Mouse (Mus musculus) hindbrain, embryonic 12.5 days (tissue): ENCODE measurements around the gene Zfp831. TPM values are rescaled to one million over a fixed set of nuclear protein-coding genes. Genes with fewer than 3 reads are reported as not detected.
A peak's percentile ranks its signal among the peaks of the same experiment; 100 is the strongest.

Source experiments
- ATAC-seq: fragments of 200-750 bp; cut with Nextera tagmentation; 2 replicates; pipeline ENCODE4 v1.8.0; 2017; ENCODE audit warnings: moderate TSS enrichment; ENCODE audit not compliant: low FRiP score
- H3K27ac ChIP-seq: fragments of 300-500 bp; sonication (generic); 2 replicates; pipeline ENCODE4 v1.5.1; 2016; ENCODE audit warnings: mild to moderate bottlenecking
- H3K27me3 ChIP-seq: fragments of 300-500 bp; sonication (generic); 2 replicates; pipeline ENCODE4 v1.6.1; 2016; ENCODE audit warnings: mild to moderate bottlenecking
- H3K36me3 ChIP-seq: fragments of 300-500 bp; sonication (generic); 2 replicates; pipeline ENCODE4 v1.6.1; 2016; ENCODE audit warnings: mild to moderate bottlenecking
- H3K4me1 ChIP-seq: fragments of 300-500 bp; sonication (generic); 2 replicates; pipeline ENCODE4 v1.6.1; 2016
- H3K4me2 ChIP-seq: fragments of 300-500 bp; sonication (generic); replicated peaks from 2 replicates; pipeline ENCODE4 v1.6.1; 2016; ENCODE audit warnings: mild to moderate bottlenecking
- H3K4me3 ChIP-seq: fragments of 300-500 bp; sonication (generic); 2 replicates; pipeline ENCODE4 v1.5.1; 2016; ENCODE audit warnings: mild to moderate bottlenecking
- H3K9ac ChIP-seq: fragments of 300-500 bp; sonication (generic); 2 replicates; pipeline ENCODE4 v1.6.1; 2016; ENCODE audit warnings: mild to moderate bottlenecking, moderate library complexity
- H3K9me3 ChIP-seq: fragments of 300-500 bp; sonication (generic); replicated peaks from 2 replicates; pipeline ENCODE4 v1.6.1; 2016; ENCODE audit warnings: mild to moderate bottlenecking
- WGBS: fragments of 180-500 bp; shearing (Covaris S2); methylation state at CpG from one replicate; pipeline ENCODE4 v1.1.7; 2016; 5-methylcytosine and 5-hydroxymethylcytosine counted together
- polyA plus RNA-seq: library from polyadenylated mRNA; unstranded; fragments of >200 nt; fragmentation: Nextera tagmentation; extraction: Ambion mirVana; gene quantifications from 2 replicates; pipeline ENCODE4 v1.2.1, GENCODE M21; 2016

The Zfp831 gene
- 0.03 TPM in 1 of 2 replicates, not detected in the other for polyA plus RNA-seq

GRCm38 (mm10) chr2:174643448-174644144, at the start of gene Zfp831:
Gene Zfp831 (plus strand): TSS chr2:174643534.
- no peaks in the 10 kb centered on the region for H3K4me1 ChIP-seq
- H3K36me3 ChIP-seq = no peaks in the 10 kb centered on the region
- H3K4me2 ChIP-seq = no peak within 1 kb of the TSS
- no peak within 1 kb of the TSS for H3K9ac ChIP-seq
- H3K27me3 ChIP-seq = no peaks in the 10 kb centered on the region
- 0 out of 2 replicates have a peak, but pooled peaks cover 3% of the 10 kb centered on the region for H3K9me3 ChIP-seq
- no peak within 1 kb of the TSS for H3K4me3 ChIP-seq
- WGBS = 81% methylated on average over 18 of the region's 18 CpGs
- ATAC-seq = 0 out of 2 replicates have a peak, but pooled peaks have one; percentile 16
- no peak within 1 kb of the TSS for H3K27ac ChIP-seq

- Histone ChIP-seq H3K9ac (no peak overlapping the region), H3K4me3 (no peak overlapping the region), H3K4me2 (no peak overlapping the region), H3K9me3 (no peaks in the 10 kb centered on the region), H3K36me3 (no peaks in the 10 kb centered on the region), H3K27me3 (no peaks in the 10 kb centered on the region), H3K27ac (no peak overlapping the region), H3K4me1 (peaks cover 4% of the 10 kb centered on the region; the same call in 1 of the 2 replicates)
- 76% methylated on average over 9 of the region's 9 CpGs for WGBS
- ATAC-seq = no peak
These were observed 48.4 kb upstream of the Zfp831 start for GRCm38 (mm10) chr2:174594965-174595364.

GRCm38 (mm10) chr2:174595611-174596010, 47.7 kb upstream of the Zfp831 start:
- Histone ChIP-seq H3K4me1 (peaks cover 5% of the 10 kb centered on the region; the same call in 1 of the 2 replicates), H3K9me3 (no peaks in the 10 kb centered on the region), H3K4me2 (no peak overlapping the region), H3K36me3 (no peaks in the 10 kb centered on the region), H3K4me3 (no peak overlapping the region), H3K9ac (no peak overlapping the region), H3K27ac (no peak overlapping the region), H3K27me3 (no peaks in the 10 kb centered on the region)
- 85% methylated on average over 2 of the region's 2 CpGs for WGBS
- no peak for ATAC-seq

- Histone ChIP-seq H3K4me2 (no peak overlapping the region), H3K4me3 (no peak overlapping the region), H3K27me3 (no peaks in the 10 kb centered on the region), H3K36me3 (no peaks in the 10 kb centered on the region), H3K27ac (no peak overlapping the region), H3K9me3 (no peaks in the 10 kb centered on the region), H3K9ac (no peak overlapping the region), H3K4me1 (peaks cover 5% of the 10 kb centered on the region; the same call in 1 of the 2 replicates)
- 89% methylated on average over 15 of the region's 15 CpGs for WGBS
- ATAC-seq = no peak
These were observed 46.9 kb upstream of the Zfp831 start for GRCm38 (mm10) chr2:174596457-174596856.

- 78% methylated on average over 12 of the region's 12 CpGs for WGBS
- Histone ChIP-seq H3K9me3 (no peaks in the 10 kb centered on the region), H3K27me3 (no peaks in the 10 kb centered on the region), H3K36me3 (no peaks in the 10 kb centered on the region), H3K27ac (no peak overlapping the region), H3K4me1 (peaks cover 5% of the 10 kb centered on the region; the same call in 1 of the 2 replicates), H3K4me3 (no peak overlapping the region), H3K4me2 (no peak overlapping the region), H3K9ac (no peak overlapping the region)
- ATAC-seq = no peak
These were observed 44.9 kb upstream of the Zfp831 start for GRCm38 (mm10) chr2:174598451-174598850.

GRCm38 (mm10) chr2:174599071-174599635, 44.2 kb upstream of the Zfp831 start:
- no peak for ATAC-seq
- H3K9me3 ChIP-seq = no peaks in the 10 kb centered on the region
- H3K27me3 ChIP-seq = no peaks in the 10 kb centered on the region
- no peak overlapping the region for H3K4me2 ChIP-seq
- no peaks in the 10 kb centered on the region for H3K36me3 ChIP-seq
- no peak overlapping the region for H3K9ac ChIP-seq
- no peak overlapping the region for H3K4me3 ChIP-seq
- WGBS = 80% methylated on average over 9 of the region's 9 CpGs
- H3K4me1 ChIP-seq = peaks cover 5% of the 10 kb centered on the region; the same call in 1 of the 2 replicates
- H3K27ac ChIP-seq = no peak overlapping the region

GRCm38 (mm10) chr2:174599853-174600271, 43.5 kb upstream of the Zfp831 start:
- Histone ChIP-seq H3K4me2 (no peak overlapping the region), H3K27me3 (no peaks in the 10 kb centered on the region), H3K36me3 (no peaks in the 10 kb centered on the region), H3K4me1 (peaks cover 5% of the 10 kb centered on the region; the same call in 1 of the 2 replicates), H3K9me3 (no peaks in the 10 kb centered on the region), H3K9ac (no peak overlapping the region), H3K27ac (no peak overlapping the region), H3K4me3 (no peak overlapping the region)
- 71% methylated on average over 9 of the region's 9 CpGs for WGBS
- ATAC-seq = no peak

GRCm38 (mm10) chr2:174601938-174602685, 41.2 kb upstream of the Zfp831 start:
- no peak overlapping the region for H3K4me2 ChIP-seq
- peaks cover 3% of the 10 kb centered on the region; the same call in 1 of the 2 replicates for H3K4me1 ChIP-seq
- no peaks in the 10 kb centered on the region for H3K36me3 ChIP-seq
- H3K4me3 ChIP-seq = no peak overlapping the region
- H3K9me3 ChIP-seq = no peaks in the 10 kb centered on the region
- H3K27me3 ChIP-seq = no peaks in the 10 kb centered on the region
- H3K27ac ChIP-seq = no peak overlapping the region
- ATAC-seq = no peak
- 61% methylated on average over 9 of the region's 9 CpGs for WGBS
- no peak overlapping the region for H3K9ac ChIP-seq

- H3K4me1 ChIP-seq = peaks cover 2% of the 10 kb centered on the region; the same call in 1 of the 2 replicates
- no peak overlapping the region for H3K9ac ChIP-seq
- no peak overlapping the region for H3K4me2 ChIP-seq
- no peak overlapping the region for H3K27ac ChIP-seq
- H3K27me3 ChIP-seq = no peaks in the 10 kb centered on the region
- H3K36me3 ChIP-seq = no peaks in the 10 kb centered on the region
- H3K4me3 ChIP-seq = no peak overlapping the region
- no peaks in the 10 kb centered on the region for H3K9me3 ChIP-seq
- 95% methylated on average over 7 of the region's 7 CpGs for WGBS
- ATAC-seq = no peak
These were observed 40.0 kb upstream of the Zfp831 start for GRCm38 (mm10) chr2:174603321-174603720.

GRCm38 (mm10) chr2:174605020-174605419, 38.3 kb upstream of the Zfp831 start:
- peaks cover under 1% of the 10 kb centered on the region; the same call in 1 of the 2 replicates for H3K4me1 ChIP-seq
- no peaks in the 10 kb centered on the region for H3K36me3 ChIP-seq
- 100% methylated on average over 1 of the region's 1 CpGs for WGBS
- H3K27ac ChIP-seq = no peak overlapping the region
- H3K9me3 ChIP-seq = no peaks in the 10 kb centered on the region
- H3K9ac ChIP-seq = no peak overlapping the region
- no peaks in the 10 kb centered on the region for H3K27me3 ChIP-seq
- H3K4me2 ChIP-seq = no peak overlapping the region
- no peak overlapping the region for H3K4me3 ChIP-seq
- no peak for ATAC-seq

GRCm38 (mm10) chr2:174605442-174606087, 37.8 kb upstream of the Zfp831 start:
- Histone ChIP-seq H3K4me2 (no peak overlapping the region), H3K9me3 (no peaks in the 10 kb centered on the region), H3K27me3 (no peaks in the 10 kb centered on the region), H3K27ac (no peak overlapping the region), H3K4me1 (no peaks in the 10 kb centered on the region), H3K4me3 (no peak overlapping the region), H3K36me3 (no peaks in the 10 kb centered on the region), H3K9ac (no peak overlapping the region)
- ATAC-seq = no peak
- WGBS = 92% methylated on average over 4 of the region's 4 CpGs

GRCm38 (mm10) chr2:174606376-174606775, 37.0 kb upstream of the Zfp831 start:
- Histone ChIP-seq H3K4me3 (no peak overlapping the region), H3K9me3 (no peaks in the 10 kb centered on the region), H3K9ac (no peak overlapping the region), H3K27me3 (no peaks in the 10 kb centered on the region), H3K36me3 (no peaks in the 10 kb centered on the region), H3K4me2 (no peak overlapping the region), H3K27ac (no peak overlapping the region), H3K4me1 (no peaks in the 10 kb centered on the region)
- no peak for ATAC-seq
- WGBS = 68% methylated on average over 5 of the region's 5 CpGs
